Mouse (Mus musculus) cerebellum, postnatal 36 days (tissue): ENCODE measurements around the gene Unc79.

Source experiments
- DNase-seq, 2 experiments: peaks; one replicate each; pipeline ENCODE4 v3.0.0; 2021 to 2022; ENCODE audit warnings: mixed read lengths in 2 of 2

Unc79 gene

DNA sequence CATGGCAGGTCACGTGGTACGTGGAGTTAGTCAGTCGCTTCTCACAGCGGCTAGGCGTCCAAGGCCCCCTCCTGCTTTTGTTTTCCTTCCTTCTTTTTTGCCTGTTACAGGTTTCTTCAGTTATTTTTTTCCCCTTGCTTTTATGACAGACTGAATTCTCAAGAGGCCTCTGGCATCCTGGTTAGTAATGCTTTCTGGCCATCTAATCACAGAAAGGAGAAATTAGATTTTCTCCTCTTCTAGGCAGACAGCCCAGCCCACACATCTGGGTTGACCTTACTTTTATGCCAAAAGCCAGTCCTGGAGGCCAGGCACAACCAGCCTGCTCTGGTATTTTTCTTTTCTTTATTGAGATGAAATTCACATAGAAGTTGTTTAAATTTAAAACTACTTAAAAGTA, 94.1 kb downstream of the Unc79 start:
- DNase-seq, result no peak

DNA sequence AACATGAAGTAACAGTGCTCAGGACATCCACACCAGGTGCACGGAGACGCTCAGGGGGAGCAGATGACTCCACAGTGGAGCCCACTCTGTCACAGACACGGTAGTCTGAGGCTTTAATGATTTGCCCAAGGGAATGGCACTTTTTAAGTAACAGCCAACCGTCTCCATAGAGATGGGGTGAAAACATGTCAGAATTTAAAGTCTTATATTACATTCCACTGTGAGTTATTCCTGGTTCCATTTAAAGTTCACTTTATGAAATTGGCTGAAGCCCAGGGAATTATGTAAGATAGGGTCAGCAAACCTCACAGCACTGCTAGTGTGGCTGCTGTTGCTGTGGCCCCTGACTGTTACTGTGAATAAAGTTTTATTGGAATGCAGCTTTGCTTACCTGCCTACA, 95.8 kb downstream of the Unc79 start:
- no peak for DNase-seq

DNA sequence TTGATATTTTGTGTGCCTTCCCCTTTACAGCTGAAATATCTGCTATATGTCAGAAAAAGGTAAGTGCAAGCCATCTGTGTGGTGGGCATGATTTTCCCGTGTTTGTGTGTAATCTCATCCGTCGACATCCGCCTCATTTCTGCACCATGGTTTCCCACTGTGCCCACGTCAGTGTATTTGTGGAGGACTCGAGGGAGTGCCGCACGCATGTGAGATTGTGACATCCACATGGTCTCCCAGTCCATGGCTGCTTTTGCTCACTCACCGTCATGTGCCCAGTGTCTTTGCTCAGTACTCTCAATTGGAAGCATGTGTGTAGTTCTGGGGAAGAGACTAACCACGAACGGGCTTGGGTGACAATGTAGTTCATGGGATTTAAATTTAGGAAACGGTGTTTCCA, 101.2 kb downstream of the Unc79 start:
- no peak for DNase-seq

DNA sequence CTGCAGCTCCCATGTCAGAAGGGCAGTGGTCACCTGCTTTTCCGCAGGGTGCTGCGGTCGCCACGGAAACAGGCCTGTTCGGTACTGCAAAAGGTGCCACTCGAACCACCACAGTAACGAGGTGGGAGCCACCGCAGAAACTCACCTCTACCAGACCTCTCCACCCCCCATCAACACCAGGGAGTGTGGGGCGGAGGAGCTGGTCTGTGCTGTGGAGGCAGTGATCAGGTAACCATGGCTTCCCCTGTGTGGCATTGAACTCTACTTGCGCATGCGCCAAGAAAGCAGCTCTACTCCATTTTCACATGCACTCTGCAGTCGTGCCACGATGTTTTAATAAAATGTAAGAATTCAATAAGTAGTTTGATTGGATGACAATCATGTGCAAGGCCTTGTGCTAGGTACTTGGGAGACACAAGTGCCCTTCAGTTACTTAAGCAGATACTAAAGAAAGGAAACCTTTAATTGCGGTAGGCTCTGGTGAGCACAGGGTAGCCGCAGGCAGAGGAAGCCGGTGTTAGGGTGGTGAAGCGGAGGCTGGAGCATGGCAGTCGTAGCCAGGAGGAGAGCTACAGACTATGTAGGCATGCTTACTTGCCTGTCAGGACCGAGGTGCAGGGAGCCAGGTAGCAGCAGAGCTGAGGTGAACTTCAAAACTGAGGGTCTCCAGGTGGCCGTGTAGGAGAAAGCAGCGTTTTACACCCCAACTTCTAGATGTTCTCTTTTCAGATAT, 110.8 kb downstream of the Unc79 start:
- DNase-seq, result no peak

DNA sequence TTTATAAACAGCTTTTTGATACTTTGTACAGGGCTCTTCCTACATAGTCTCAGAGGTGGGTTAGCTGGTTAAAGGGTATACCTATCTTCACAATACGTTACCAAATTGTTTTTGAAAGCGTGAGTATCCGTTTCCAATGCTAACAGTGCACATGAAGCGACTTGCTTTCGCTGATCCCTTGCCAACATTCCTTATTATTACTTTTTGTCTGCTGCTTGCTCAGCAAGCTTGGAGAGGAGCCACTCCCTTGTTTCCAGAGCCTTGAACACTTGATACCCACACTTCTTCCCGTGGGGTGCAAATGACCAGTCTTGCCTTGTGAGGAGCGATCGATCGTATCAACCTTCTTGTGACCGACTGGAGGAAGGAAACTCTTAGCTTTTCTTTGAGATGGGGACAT, 112.1 kb downstream of the Unc79 start:
- no peak for DNase-seq

DNA sequence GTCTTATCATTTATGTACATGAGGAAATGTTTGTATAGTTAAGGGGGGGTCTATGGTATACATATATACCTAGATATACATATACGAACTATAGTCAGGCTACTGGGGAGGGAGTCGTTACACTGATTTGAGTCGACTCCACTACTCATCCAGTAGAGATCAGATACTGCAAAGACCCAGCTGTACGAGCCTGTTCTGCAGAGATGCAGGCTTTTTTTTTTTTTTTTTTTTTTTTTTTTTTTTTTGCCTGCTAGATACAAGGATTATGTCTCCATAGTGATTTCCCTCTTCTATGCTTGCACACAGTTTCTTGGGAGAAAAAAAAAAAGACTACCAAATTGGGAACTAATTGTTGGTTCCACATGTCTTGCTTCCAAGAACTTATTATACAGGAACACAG, 113.5 kb downstream of the Unc79 start:
- no peak for DNase-seq

DNA sequence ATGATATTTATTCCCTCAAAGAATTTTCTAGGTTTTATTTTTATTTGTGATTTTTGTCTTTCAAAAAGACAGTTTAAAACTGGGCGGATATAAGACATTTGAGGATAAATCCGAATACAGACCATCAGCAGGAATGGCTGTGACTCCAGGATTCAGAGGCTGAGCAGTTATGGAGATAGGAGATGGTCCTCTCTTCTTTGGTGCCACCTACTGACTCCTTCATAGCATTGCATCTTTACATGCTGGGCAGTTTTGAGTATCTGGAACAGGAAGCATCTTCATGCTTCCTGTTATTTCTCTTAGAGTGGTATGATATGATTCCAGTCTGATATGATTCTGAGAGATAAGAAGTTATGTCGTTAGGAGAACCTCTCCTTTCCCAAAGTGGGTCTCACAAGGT, 116.3 kb downstream of the Unc79 start:
- DNase-seq, result peak in 1 of 2 experiments; percentile 33

DNA sequence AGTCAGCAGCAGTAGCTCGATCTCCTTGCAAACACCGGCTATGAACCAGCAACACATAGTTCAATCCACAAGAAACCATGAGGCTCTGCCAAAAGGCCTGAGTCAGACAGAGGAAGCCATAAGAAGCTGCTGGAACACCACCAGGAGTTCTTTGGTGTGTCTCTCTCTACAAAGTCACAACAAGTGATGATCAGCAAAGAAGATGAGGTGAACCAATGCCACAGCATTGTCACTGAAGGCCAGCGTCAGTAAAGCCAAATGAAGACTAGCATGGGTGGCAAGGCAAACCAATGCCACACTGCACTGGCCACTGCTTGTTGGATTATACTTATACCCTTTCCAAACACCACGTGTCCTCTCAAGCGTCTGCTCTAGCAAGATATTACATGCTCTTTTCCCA, 119.5 kb downstream of the Unc79 start:
- DNase-seq, result no peak

DNA sequence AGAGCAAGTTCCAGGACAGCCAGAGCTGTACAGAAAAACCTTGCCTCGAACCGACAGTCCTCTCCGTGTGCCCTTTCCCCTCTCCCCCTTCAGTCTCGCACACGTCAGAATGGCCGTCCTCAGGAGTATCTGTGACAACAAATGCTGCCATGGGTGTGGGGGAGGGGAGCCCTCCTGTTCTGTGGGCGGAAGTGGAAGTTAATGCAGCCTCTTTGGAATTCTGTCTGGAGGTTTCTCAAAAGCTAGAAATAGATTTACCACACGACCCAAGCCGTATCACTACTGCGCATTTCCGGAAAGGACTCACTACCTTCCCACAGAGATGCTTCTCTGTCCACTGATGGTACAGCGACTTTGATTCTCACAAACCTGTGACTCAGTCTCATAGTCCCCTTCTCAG, 120.9 kb downstream of the Unc79 start:
- DNase-seq, result no peak

DNA sequence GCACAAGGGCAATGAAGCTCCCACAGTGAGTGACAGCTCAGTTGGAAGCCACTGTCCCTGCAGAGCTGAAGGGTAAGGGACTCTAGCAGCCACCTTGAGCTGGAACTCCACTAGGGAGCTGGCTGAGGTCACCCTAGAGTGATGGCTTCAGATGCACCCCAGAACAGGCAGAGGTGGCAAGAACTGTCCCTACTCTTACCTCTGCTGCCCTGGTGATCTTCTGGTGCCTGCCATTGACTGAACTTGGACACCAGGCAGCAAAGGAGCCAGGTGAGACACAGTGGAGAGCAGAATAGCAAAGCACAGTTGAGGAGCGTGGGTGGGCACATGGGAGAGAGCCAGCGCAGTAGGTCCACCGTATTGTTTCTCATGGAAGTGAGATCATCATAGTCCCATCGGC, 125.3 kb downstream of the Unc79 start:
- no peak for DNase-seq

DNA sequence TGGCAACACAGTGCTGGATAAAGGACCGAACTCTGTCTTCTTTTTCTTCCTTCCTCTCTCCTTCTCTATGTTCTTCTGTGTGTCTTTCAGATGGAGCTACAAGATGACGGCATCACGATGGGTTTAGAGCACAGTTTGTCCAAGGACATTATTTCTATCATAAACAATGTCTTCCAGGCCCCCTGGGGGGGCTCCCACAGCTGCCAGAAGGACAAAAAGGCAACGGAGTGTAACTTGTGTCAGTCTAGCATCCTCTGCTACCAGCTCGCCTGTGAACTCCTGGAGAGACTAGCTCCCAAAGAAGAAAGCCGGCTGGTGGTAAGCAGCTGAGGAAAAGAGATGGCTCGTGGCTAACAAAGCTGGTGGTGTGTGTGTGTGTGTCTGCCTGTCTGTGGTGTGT, 130.1 kb downstream of the Unc79 start:
- no peak for DNase-seq

DNA sequence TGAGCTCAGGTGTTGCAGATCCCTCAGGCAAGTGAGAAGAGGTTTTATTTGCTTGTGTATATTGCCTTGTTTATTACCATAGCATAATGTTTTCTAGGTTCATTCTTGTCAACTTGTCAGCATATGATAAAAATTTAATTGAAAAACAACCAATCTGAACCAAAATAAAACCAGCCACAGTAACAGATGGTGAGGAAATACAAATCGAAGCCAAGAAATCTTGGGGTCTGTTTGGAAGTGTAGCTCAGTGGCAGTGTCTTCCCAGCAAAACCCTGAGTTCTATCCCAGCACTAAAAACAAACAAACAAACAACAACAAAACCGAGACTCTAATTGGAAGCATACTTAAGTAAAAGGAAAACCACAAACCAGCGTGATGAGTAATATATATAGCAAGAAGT, 131.4 kb downstream of the Unc79 start:
- no peak for DNase-seq

DNA sequence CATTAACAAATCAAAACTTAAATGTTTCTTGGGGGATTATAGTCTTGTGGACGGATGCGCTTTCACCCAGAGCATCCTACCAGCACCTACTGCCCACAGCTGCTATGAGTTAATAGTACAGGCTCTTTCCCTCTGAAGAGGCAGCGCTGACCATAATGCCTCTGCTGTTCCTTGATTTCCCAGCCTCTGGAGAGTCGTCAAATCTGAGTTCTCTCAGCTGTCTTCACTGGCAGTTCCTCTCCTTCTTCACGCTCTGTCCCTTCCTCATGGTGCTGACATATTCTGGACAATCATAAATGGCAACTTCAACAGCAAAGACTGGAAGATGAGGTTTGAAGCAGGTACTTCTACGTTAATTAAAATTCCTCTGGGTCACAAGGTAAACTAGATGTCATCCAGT, 143.2 kb downstream of the Unc79 start:
- no peak for DNase-seq

DNA sequence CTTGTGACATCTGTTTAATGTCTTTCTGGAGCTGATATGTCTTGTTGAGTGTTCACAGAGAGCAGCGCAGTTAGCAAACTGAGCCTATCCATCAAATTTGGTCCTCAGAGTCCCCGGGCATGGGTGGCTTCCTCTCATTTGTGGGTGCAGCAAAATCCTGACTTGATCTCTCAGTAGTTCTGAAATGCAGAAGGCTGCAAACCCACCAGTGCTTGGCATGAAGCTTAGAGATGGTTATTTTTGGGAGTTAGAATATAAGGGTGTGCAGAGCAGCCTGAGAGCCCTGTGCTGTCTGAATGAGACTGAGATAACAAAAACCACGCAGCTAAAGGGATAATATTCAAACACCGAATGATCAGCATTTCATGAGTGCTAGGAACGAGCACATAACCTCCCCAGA, 146.5 kb downstream of the Unc79 start:
- DNase-seq, result no peak

DNA sequence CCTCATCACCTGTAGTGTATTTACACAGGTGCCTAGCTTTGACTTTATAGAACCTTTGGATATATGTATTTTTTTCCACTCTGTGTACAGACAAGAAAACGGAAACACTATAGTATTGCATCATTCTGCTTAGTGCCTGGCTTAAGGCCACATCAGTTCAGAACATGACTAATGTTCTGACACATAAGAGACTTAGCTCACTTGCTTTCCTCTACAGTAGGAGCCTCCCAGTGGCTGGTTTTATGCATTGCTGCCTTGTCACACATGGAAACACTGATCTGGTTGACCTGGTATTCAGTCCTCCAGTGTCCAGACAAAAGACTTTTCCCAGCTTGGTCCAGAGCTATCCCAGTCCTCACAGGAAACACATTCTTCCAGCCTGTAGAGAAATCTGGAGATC, 150.5 kb downstream of the Unc79 start:
- no peak for DNase-seq

DNA sequence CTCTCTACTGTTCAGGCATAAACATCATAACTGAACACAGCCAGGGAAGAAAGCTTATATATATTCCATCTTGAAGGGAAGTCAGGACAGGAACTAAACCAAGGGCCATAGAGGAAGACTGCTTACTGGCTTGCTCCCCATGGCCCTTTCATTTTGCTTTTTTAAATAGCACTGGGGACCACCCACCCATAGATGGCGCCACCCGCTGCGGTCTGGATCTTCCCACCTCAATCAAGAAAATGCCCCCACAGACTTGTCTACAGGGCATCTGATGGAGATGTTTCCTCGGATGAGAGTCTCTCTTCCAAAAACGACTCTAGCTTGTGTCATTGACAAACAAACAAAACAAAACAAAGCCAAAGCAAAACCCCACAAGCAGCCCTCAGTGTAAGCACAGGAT, 151.4 kb downstream of the Unc79 start:
- no peak for DNase-seq

DNA sequence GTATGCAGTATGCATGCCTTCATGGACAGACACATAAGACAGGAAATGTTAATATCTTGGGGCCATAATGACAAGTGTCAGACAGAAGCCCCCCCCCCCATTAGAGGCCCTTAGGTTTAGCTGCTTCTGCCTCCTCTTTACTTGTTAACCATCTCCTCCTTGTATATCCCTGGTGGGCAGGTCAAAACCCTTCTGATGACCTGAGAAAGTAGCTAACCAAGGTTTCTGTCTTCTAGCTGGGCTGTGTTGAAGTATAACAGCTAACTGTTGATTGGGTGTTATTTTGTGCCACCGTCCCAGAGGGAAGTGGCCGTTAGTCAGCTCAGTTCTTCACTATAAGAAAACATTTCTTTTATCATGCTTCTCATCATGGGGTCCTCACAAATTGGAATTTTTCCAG, 154.4 kb downstream of the Unc79 start:
- DNase-seq, result no peak

DNA sequence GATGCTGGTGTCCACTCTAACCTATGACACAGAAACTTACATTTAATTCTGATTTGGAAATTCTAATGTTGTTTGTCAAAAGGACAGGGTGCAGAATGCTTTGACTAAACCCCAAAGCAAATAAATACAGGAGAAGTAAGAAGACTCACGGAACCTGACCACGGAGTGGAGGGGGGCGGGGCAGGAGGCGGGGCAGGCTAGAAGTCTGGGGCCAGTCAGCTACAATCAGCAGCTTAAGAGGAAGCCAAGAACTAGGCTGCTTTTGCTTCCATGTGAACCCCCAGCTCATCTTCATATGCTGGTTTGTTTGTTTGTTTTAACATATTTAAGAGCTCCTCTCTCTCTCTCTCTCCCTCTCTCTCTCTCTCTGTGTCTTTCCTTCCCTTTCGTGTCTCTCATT, 154.9 kb downstream of the Unc79 start:
- DNase-seq, result no peak

DNA sequence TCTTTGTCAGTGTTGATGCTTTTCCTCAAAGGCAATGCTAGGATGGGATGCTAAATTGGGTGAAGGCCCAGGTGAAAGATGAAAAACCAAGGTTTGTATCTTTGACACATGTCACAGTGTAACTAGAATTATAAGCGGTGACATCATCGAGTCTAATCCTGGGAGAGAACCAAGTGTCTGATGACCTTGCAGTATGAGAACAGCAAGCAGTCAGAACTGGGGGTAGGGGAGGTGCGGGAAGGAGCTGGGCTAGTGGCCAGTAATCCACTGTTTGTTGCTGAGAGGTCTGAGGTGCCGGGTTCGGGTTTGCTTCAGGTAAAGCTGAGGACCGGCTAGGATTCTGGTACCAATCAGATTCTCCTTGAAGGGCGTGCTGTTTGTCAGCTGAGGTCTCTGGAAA, 160.6 kb downstream of the Unc79 start:
- no peak for DNase-seq

DNA sequence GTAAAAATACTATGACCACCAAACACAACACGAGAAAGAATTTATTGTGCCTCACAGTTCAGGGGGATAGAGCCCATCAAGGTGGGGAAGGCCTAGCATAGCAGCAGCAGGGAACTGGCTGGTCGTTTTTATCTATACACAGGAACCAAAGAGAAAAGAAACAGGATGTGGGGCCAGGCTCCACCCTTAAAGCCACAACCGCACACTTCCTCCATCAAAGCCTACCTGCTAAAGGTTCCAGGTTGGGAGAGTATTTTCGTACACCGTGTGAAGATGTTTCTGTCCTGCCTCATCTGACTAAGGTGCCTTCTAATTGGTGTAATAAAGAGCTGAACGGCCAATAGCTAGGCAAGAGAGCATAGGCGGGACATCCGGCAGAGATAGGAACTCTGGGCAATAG, 168.0 kb downstream of the Unc79 start:
- DNase-seq, result no peak

DNA sequence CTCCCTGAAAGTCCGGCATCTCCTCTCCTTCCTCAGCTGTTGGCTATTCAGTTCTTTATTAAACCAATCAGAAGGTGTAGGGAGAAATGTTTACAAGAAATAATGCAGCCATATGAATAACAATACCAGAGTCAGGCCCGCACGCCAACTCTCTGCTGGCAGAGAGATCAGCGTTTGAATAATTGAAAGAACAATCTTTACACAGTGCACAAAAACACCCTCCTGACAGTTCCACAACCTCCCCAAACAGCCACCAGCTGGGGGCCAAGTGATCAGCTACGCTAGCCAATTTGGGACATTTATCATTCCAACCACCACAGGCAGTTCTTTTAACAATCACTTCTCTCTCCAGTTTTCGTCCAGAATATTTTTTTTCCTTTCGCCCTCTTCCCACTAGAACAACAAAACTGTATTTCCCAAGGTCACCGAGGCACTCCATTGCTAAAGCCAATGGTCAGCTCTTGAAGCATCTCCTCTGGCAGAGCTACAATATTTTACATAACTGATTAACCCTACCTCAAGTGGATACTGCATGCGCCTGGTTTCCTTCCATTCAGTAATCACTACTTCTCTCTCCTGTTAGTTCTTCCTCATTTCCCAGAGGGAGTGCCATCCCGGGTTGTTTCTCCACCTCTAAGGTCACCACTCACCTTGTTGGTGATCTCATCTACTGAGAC, 169.0 kb downstream of the Unc79 start:
- no peak for DNase-seq

DNA sequence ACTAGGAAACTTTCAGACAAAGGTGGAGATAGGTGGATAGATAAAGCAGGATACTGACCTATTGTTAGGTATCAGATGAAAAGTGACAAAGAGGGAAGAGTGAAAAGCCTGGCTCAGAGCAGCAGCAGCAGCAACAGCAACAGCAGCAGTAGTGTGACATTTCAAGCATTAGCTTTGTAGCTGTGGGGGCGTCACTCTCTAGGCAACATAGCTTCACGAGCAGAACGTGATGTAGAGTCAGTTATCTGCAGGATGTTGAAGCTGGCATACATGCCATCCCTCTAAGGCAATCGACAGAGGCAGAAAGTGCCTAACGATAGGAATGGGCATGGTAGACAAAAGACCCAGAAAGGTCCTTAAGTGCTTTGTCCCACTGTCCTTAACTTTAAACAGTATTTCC, 173.3 kb downstream of the Unc79 start:
- DNase-seq, result no peak

DNA sequence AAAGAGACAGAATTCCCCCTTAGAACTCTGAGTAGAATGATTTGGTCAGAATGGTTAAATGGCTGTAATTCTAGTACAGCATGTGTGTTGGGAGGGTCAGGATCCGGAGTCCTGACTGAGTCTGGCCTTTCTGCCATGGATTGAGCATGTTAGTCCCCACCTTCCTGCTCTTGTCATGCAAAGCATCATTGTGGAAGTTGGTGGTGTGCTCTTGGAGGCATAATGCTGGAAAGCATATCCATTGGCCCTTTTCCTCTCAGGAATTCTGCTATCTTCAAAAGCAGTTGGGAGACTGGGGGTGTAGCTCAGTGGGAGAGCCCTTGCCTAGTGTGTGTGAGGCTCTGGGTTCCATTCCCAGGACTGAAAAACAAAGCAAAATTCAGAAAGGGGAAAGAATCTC, 175.2 kb downstream of the Unc79 start:
- no peak for DNase-seq

DNA sequence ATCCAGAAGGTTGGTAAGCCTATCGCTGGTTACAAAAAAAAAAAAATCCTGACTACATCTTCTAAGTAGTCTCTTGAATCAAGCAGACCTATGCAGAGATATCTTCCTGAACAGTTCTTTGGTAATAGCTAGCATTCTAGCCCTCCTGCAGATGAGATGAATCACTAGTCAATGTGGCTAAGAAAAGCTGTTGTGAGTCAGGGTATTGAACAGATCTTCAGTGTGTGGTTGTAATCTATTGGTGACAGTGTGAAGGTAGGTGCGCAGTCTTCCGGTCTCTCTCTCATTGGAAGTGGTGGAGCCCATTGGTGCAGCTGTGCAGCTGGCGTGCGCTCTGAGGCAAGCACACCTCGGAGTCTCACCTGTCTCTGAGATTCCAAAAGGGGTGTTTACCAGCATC, 180.3 kb downstream of the Unc79 start:
- DNase-seq, result no peak
